Mouse (Mus musculus) ovary, postnatal 14 days (tissue): ENCODE results near the gene Auts2.

ENCODE experiments used
- DNase-seq: peaks from one replicate; pipeline ENCODE4 v3.0.0; 2022; ENCODE audit warnings: low spot score

The Auts2 gene

DNA sequence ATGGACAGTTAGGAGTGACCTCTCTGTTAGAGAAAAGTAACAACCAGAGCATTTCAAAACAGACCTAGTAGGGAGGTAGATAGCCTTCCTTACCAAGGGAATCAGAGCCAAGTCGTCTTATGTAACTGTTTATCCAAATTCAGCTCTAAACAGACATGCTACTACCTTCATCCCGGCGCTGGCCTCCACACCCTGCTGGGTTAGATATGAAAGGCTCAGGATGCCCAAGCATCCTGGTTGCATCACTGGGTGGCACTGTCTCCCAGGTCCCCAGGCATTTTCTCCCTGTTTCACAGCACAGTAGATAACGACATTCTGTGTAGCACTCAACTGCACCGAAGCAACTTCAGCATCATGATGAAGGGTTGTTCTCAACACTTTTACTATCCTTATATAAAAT is 154.4 kb downstream of the Auts2 start:
- DNase-seq, result no peak

DNA sequence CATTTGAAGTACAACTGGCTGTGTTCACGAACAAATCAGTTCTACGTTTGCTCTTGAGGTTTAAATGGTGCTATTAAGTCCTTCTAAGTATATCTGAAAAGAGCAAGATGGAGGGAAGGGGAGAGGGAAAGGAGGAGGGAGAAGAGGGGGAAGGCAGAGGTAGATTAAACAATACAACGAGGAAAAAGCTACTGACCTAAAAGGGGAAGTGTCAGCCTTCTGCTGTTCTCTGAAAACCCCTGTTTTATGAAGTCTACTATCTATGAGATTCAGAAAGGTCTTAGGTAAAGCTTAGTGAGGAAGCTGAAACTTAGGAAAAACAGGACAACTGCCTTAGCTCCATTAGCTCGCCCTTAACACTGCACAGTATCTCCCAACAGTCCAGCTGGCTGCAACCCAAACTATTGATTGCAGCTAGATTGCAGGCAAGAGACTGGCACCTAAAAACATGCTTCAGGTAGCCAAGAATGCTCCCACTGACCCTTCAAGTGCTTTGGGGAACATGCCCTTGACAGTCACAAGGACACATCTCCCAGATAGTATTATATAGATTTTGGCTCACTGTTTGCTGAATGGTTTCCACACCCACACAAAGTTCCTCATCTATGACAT is 157.8 kb downstream of the Auts2 start:
- DNase-seq, result no peak

DNA sequence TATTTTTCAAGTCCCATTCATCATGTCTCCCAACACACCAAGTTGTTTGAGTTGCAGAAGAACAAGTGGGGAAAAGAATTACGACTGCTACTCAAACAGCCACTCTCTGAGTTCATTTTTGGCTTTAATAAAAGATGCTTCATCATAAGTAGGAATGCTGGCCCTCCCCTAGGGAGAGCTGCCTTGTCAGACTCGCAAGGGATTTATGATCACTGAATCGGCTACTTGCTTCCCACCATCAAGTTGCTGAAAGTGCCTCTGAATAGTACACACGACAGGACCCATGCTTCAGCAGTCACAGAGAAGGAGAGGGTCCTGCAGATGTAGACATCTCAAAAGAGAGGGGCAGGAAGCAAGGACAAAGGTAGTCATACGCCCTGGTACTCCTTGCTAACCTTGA is 162.9 kb downstream of the Auts2 start:
- no peak for DNase-seq

DNA sequence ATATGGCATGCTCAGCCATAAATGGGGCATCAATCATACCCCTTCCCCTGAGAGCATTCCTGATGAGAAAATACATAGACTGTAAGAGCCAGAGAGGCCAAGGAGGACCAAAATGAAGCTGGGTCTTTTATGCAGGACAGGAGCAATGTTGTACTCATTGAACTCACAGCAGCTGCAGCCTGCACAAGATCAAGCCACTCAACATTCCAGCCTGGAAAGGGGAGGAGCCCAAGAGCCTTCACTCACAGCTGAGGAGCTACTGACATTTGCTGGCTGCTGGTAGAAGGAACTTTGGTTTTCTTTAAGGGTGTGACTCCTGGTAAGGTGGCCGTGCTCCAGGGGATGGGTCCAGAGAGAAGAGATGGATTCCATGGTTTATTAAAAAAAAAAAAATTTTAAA is 164.2 kb downstream of the Auts2 start:
- no peak for DNase-seq

DNA sequence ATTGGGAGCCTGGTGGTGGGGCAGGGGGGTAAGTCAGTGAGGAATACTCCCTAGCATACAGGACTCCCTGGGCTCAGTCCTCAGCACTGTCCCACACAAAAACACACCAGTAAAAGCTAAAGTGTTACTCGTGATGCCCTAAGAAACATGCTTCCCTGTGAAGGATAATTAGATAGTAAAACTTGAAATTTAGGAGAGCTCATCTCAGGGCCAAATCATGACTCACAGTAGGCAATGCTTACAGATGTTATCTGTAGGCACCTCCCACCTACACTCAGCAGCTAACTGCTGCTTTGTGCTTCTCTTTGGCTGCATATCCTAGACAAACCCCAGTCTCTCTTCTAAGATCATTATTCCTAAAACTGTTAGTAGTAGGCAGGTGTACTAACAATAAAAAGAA is 168.0 kb downstream of the Auts2 start:
- DNase-seq, result no peak

DNA sequence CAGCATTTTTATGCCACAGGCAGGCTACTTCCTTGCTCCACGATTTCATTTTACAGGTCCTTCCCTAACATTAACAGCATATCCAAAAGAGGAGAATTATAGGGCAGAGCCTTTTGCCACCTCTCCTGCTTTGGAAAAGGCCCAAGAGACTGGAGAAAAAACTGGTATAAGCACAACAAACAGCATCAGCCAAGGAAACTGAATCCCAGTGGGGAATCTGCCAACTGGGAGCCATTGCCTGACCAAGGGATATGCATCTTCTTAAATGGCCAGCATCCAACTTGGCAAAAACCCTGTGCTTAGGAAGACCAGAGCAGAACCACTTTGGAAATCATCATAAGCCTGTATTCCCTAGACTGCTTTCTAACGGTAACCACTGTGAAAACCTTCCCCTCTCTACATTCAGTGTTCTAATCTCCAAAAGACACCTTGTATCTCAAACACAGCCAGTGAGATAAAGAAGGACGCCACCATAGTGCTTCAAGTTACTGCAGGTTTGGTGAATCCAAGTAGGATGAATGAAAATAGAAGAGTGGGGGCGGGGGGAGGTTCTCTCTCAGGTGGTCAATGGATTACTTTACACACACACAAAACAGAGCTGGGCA is 169.6 kb downstream of the Auts2 start:
- peak; percentile 22 for DNase-seq

DNA sequence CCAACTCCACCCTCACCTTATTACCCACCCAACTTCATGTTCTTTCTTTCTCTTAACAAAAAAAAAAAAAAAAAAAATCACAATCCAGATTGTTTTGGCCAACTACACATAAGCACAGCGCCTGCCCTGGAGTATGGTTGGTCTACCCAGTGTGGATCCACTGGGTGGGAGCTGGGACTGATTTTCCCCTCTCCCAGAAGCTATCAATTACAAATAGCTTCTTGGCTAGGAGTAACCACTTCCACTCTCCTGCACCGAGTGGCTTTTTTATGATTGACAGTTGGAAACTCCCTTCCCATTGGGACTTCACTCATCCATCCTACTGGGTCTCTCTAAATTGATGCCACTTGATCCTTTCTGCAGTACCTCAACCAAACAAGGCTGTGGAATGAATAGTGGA is 170.5 kb downstream of the Auts2 start:
- no peak for DNase-seq

DNA sequence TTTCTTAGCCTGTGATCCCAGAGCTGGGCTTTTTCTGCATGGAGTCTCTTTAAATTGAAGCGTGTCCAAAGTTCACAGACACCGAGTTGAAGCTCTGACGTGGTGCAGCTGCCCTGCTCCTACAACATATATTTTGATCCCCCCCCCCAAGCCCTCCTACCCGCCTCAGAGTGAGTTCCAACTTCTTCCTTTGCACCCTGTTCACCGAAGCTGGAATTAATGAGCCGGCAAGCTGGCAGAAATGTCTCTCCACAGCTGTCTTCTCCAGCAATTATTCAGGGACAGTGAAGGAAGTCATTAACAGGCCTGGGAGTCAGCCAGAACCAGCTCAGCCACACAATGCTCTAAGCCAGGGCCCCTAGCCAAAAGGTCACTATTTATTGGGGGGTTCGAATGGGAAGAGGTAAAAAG is 174.5 kb downstream of the Auts2 start:
- DNase-seq, result peak; percentile 23

DNA sequence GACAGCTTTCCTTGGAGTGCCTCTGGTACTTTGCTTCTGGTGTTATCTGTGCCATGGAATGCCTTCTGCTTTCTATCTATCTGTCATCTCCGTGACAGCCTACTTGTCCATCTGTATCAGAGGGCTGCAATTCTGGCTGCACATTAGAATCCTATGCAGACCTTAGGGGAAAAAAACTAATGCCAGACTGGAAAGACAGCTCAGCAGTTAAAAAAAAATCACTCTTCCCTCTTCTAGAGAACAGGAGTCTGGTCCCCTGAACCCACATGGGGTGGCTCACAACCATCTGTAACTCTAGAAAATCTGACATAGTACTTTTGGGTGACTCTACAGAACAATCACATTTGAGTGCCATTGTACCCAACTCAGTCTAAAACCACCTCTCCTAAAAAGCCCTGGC is 181.9 kb downstream of the Auts2 start:
- DNase-seq, result no peak

DNA sequence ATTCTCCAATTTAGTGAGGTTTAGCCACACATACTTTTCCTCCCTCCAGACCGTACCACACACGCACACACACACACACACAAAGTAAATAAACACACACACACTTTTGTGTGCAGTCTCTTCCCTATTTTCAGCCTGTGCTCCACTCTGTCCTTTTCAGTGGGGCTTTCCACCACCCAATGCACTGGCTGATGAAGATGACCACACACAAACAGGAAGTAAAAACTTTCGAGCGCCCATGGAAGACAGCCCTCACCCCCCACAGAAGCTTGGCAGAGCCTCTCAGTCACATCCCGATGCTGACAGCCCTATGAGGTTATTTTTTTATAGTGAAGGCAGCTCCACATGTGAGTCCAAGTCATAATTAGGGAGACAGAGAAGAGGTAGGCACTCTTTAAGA is 185.4 kb downstream of the Auts2 start:
- DNase-seq, result no peak

DNA sequence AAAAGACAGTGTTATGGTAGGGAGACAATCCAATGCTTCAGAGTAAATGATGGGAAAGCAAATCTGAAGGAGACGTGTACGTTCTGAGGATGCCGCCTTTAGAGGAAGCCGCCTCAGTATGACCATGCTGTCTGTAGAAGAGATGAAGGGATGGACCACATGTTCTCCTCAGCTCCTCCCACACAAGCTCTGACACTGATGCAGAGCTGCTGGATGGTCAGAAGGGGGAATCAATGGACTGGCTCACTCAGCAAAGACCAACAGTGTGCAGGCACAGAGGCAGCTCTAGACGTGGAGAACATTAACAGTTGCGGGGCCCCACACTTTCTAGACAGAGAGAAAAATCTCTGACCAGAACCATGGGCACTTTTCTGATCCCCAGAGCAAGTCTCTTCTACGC is 187.2 kb downstream of the Auts2 start:
- no peak for DNase-seq

DNA sequence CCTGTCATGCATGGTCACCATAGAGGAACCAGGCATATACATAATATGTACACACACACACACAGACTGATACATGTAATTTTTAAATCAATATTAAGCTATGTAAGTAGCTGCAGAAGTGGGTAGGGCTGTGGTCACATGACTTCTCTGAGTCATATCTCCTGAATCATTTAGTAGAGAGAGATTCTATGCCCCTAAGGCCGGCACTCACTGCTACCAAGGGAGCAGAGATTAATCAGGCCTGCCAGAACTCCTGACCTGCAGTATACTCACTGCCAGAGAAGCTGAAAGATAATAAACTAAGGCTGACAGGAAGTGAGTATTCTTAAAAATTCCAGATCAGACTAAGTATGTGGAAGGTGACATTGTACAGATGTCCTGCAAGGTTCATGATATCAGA is 190.7 kb downstream of the Auts2 start:
- DNase-seq, result no peak

DNA sequence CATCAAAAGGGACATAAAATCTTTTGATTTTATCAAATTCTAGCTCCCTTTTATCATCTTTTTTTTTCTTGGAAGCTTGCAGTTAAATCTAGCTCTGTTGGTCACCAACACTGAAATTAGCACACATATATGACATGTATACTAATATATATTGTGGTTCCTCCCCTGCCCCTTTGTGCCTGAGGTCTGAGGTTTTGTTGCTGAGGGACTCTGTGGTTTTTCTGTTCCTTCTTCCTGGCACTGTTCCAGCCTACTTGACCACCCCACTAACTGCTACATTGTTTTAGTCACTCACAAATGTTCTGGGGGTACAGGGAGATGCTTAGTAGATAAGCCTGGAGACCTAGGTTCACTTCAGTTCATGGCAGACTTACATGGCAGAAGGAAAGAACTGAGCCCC is 192.0 kb downstream of the Auts2 start:
- no peak for DNase-seq

DNA sequence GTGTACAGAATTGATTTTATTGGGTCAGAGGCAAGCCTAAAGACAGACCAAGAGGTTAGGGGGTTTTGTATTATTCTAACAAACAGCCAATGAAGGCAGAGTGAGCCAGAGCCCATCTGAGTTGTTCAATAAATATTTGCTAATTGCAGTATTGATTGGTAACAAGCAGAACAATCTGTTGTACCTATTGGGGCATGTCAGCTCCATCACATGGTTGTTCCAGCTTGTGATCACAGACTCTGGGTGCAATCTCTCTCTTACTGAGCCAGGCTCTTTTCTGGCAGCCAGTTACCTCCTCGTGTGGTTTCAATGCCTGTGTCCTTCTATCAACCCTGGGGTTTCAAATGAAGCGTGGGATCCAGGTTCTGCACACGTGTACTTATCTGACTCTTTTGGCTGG is 201.8 kb downstream of the Auts2 start:
- no peak for DNase-seq

DNA sequence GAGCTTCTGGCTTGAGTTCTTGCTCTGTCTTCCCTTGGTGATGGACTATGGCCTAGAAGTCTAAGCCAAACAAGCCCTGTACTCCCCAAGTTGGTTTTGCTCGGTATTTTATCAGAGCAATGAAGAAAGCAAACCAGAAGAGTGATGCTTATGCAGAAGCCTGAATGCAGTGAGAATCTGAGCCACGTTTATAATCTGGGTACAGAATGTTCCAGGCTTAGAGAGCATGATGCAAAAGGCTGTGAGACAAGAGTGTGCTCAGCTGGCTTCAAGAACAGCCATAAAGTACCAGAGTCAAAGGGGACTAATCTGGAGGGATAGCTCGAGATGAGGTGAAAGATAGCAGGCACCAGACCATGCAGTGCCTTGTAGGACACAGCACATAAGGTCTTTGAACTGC is 205.5 kb downstream of the Auts2 start:
- no peak for DNase-seq

DNA sequence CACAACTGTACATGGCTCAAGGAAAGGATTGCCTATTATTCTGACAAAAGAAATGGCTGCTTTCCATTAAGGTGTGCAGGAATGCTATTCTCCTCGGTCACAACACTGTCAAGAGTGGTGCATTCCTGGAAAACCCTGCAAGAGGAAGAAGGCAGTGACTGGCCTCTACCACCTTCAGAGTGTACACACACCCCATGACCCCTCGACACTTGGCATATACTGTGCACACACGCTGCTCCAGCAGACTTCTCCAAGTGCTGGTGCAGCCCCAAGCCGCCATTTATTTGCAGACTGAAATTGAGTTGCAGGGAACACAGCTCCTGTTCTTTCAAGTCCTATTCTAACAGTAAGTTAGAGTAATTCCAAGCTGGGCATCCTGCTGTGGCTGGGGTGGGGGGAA is 207.4 kb downstream of the Auts2 start:
- no peak for DNase-seq

DNA sequence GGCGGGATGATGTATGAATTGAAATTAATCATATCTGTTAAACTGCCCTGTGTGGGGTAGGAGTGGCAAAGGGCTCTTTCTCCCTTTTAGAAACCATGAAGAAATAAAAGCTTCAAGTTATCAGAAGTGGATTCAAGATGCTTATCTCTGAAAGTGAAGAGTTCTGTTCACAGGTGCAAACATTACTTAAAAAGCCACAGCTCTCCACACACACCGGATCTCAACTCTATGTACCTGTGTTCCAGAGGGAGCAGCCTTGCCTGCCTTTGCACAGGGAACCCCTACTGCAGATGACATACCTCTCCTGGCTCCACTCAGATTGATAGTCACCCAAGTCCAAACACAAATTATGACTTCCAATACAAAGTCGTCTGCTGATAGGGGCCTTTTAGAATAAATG is 208.3 kb downstream of the Auts2 start:
- no peak for DNase-seq

DNA sequence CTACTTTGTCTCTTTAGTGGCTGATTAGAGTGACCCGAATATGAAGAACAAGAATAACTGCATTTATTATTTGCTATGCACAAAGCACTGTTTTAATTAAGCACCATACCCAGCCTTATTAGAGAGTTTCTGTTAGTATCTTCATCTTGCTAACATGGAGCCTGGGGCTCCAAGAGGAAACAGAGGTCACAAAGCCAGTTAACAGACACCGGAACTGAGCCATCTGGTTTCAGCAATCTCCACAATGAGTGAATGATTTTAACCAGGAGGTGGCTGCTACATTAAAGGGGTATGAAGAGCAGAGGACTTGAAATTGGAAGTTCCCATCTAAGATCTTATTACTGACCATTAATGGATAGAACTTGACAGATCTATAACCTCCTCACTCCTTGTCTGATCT is 209.4 kb downstream of the Auts2 start:
- no peak for DNase-seq

DNA sequence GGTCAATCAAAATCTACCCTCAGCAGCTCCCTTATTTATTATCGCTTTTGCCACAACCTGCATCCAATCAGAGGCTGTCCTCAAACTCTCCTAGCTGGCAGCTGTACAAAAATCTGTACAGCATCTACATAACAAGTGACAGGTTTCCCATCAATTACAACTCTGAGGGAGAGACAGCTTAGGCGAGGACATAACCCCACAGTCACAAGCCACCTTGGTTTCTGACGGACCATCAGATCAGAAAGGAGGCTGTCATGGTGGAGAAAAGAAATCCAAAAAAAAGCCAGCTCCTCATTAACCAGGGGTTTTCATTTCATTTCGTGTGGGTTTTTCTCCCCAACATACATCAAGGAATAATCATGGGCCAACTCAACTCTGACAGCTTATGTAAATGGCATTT is 210.6 kb downstream of the Auts2 start:
- DNase-seq, result no peak

DNA sequence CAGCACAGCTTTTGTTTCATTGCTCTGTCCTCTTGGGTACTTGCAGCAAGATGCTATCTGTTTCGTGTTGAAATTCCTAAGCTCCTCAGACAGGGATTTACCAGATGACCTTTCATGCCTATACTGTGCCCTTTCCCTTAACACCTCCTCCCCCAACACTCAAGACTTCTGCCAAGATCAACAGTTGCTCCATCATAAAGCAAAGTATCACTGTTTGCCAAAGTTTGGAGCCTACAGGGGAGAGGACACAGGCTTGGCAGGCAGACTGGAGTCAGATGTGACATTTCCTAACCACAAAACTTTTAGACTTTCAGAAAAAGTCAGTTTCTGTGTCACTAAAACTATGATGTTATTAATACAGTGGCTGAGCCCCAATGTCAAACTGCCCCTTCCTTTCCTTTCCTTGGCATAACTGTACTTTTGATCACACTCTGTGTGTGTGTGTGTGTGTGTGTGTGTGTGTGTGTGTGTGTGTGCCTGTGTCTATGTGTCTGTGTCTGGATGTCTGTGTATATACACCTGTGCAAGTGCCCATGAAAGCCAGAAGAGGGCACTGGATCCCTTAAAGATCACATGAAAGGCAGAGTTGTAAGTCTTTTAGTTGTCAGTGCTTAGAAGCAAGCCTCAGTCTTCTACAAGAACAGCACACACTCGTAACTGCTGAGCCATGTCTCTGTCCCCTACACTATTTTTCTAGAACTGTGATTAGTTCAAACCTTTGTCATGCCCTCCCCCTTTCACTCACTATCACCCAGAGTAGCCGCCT is 213.8 kb downstream of the Auts2 start:
- DNase-seq, result no peak

DNA sequence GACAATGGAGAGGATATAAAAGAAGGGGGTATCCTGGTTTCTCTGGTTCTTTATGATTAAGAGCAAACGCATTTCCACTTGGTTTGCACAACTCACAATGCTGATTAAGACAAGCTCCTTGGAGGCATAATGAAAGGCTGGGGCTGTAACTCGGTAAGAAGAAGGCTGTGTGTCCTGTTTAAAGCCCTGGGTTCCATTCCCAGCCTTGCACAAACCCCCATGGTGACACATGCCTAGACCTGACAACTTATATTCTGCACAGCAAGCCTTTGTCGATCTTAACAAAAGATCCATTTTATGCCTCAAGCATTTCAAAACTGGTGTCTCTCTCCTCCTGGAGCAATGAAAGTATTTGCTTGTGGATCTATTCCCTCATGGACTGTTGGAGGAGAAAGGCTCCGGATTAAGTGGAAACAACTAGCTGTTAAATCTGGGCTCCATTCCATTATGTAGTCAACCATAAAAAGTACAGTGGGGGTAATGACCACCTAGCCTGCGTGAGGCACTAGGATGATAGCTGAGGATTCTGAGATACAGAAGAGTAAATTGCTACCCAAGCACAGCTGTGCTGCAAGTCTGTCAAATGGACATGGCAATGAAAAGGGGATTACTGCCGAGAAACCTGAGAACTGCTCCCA is 218.8 kb downstream of the Auts2 start:
- no peak for DNase-seq

DNA sequence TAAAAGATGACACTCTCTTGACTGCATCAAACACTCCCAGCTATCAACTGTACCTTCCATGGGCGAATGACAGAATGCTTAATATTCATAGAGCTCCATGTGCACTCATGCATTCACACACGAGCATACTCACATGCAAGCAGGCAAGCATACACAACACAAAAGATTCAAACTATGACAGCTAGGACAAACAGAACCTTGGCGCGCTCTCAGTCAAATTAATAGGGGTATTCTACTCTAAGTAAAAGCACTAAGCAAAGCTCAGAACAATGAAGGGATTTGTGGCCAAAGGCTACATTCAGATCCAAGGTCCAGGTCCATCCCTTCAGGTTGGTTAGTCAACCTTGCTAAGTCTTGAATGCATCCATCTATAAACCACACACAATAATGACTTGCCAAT is 219.5 kb downstream of the Auts2 start:
- DNase-seq, result no peak

DNA sequence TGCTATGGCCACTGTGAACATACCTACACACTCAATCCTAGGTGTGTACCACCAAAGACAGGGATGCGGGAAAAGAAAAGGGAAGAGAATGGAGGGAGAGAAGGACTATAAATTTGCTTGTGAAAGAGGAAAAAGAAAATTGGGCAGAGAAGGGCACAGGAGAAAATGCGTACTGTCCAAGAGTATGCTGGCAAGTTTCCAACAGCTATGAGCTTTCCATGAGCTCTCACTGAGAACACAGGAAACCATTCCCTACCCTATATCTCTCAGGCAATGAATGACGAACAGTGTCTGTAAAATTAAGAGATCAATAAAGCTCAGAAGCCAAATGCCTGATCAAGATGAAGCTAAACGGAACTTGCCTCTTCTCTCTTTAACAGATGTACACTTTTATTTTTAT is 220.2 kb downstream of the Auts2 start:
- DNase-seq, result no peak
